Mouse (Mus musculus) embryo, embryonic 10 days (tissue): ENCODE measurements at regions not wholly inside any gene's neighbourhood (a gene's known extent, or its start where the extent isn't known, plus 50 kb on each side); places are given as distances from the start of the nearest gene placed in this dataset.

Experiments
- DNase-seq: peaks from one replicate; pipeline ENCODE4 v3.0.0-alpha.2; 2015; ENCODE audit warnings: low spot score

GRCm38 (mm10) chr11:23170813-23171212 lies 85.0 kb upstream of the Xpo1 start:
- no peak for DNase-seq

DNA sequence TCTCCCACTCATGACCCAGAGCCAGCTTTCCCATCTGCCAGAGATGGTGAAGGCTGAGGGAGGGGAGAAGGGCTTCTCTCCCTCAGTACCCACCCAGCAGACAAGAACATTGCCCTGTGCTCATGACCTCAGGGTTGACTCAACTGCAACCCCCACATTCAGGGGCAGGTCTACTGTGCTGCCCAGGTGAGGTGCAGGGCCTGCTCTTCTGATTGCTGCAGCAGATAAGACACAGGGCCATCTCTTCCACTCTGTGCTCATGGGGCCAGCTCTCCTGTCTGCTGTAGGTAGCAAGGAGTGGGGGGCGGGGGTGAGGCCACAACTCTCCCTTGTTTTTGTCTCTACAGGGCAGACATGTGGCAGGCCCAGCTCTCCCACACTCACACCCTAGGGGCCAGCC lies 84.1 kb upstream of the Xpo1 start:
- no peak for DNase-seq

GRCm38 (mm10) chr11:23181647-23182046 lies 74.2 kb upstream of the Xpo1 start:
- no peak for DNase-seq

DNA sequence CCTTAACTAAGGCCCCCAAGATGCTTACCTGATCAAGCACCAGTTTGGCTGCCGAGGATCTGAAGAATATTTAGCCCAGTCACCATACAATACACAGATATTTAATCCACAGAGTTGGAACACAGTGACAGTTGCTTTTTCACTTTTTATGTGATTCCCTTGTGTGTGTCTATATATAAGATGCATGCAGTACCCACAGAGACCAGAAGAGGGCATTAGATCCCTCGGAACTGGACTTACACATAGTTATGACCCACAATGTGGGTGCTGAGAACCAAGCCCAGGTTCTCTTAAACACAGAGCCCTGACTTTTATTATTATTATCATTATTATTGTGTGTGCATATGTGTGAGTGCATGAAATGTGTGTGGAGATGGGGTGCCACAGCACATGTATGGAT lies 70.6 kb upstream of the Xpo1 start:
- no peak for DNase-seq

DNA sequence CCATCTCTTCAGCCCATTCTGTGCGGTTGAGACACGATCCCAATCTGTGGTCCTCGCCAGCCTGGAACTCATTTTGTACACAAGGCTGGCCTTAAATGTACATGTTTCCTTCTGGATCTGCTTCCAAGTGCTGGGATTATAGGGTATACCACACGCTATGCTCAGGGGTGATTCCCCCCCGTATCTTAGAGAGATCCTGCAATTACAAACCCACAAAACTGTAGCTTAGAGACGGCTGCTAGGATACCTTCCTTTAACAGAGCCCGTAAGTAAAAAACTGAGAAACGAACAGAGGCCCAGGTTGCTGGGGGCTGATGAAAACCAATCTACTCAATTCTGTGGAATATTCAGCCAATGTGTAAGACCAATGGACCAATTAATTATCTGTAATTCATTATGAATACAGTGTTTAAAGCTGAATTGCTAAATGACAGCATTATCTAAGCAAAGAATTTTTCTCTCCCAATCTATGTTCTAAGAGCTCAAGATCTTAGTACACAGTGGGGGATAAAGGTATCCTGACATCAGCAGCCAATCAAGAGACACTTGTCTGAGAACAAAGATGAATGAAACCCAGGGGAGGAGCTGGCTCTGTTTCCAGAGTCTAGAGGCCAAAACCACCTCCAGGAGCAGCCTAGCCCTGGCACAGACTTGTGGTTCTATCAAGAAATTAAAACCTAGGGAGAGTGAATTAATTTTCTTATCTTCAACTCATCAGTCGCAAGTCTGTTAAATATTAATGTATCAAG lies 54.0 kb upstream of the Xpo1 start:
- DNase-seq: no peak

- DNase-seq: no peak
These were observed 52.3 kb upstream of the Xpo1 start for GRCm38 (mm10) chr11:23203566-23203965.

DNA sequence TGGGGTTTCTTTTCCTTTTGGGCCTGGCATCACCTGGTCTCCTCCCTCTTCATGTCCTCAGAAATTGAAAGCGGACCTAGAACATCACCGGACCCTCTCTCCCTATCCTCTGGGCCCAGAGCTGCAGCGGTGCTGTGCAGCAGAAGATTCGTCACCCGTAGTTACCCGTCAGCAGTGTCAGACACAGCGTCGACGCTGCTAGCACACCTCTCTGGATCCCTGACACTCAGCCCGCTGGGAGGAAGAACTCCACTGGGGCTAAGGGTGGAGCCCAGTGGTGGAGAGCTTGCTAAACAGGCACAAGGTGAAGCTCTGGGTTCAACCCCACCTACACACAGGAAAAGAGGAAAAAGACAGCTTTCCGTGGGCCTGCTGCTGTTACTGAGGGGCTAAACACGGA lies 51.8 kb upstream of the Xpo1 start:
- DNase-seq: no peak
